Mouse (Mus musculus): ENCODE measurements around the gene Crmp1. TPM values are rescaled to one million over a fixed set of nuclear protein-coding genes. Genes with fewer than 3 reads are reported as not detected.

Gene Crmp1
- polyA plus RNA-seq, 1 experiment from 2014 or later = 32.1 TPM

DNA sequence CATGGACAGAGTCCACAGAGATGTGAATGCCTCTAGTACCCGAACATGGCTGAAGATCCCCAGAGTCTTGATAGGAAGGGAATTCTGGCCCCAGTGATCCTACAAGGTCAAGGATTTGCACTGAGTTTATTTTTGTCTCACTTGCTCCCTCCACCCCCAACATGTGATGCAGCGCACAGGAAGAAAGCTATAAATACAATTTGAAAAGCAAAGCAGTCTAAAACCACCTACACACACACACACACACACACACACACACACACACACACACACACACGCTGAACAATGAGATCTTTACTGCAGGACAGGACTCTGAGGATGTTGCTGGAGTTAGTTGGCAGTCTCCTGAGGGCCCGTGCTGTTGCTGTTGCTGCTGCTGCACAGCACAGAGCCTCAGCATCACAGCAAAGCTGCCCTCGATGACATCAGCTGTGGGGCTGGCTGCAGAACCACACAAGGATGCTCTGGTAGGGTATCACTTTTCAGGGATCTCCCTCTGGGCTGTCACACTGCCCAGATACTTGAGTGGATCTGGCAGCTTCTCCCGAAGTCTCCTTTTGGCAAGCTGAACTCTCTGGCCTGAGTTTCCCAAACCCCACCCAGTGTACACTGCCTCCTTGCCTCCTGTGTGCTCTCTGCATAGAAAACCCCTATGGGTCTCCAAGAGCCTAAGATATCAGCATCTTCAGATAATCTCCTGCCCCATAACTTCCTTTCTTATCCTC is 13.6 kb upstream of the Crmp1 start:
- no peaks in the 10 kb centered on the region for H3K36me3 ChIP-seq (ENCODE audit: control insufficient read depth, insufficient read depth, low read length)
- no peak overlapping the region for H3K27ac ChIP-seq (replicated peaks; ENCODE audit: low read depth, low read length)
- DNase-seq (ENCODE audit: low spot score) = no peak
- no peak overlapping the region for H3K4me2 ChIP-seq (ENCODE audit: low read depth, low read length)
- no peaks in the 10 kb centered on the region for H3K4me1 ChIP-seq (ENCODE audit: control insufficient read depth, insufficient read depth, low read length)
- H3K9me3 ChIP-seq (ENCODE audit: control insufficient read depth, low read length) = no peaks in the 10 kb centered on the region
- H3K27me3 ChIP-seq (replicated peaks; ENCODE audit: control insufficient read depth, insufficient read depth, low read length) = no peaks in the 10 kb centered on the region
- WGBS = 46% methylated on average over 6 of the region's 6 CpGs
- H3K9ac ChIP-seq (ENCODE audit: low read depth, low read length) = no peak overlapping the region
- no peak overlapping the region for H3K4me3 ChIP-seq (ENCODE audit: low read depth, low read length)
- ATAC-seq (ENCODE audit: low read depth) = no peak

GRCm38 (mm10) chr5:37228894-37229293 is 12.8 kb upstream of the Crmp1 start:
- H3K4me3 ChIP-seq (ENCODE audit: low read depth, low read length) = no peak overlapping the region

GRCm38 (mm10) chr5:37233010-37233557 is 8.7 kb upstream of the Crmp1 start:
- H3K9me3 ChIP-seq (ENCODE audit: control insufficient read depth, low read length) = no peaks in the 10 kb centered on the region
- H3K4me3 ChIP-seq (ENCODE audit: low read depth, low read length) = no peak overlapping the region
- H3K9ac ChIP-seq (ENCODE audit: low read depth, low read length) = no peak overlapping the region
- no peaks in the 10 kb centered on the region for H3K4me1 ChIP-seq (ENCODE audit: control insufficient read depth, insufficient read depth, low read length)
- H3K36me3 ChIP-seq (ENCODE audit: control insufficient read depth, insufficient read depth, low read length) = no peaks in the 10 kb centered on the region
- H3K27ac ChIP-seq (replicated peaks; ENCODE audit: low read depth, low read length) = no peak overlapping the region
- no peaks in the 10 kb centered on the region for H3K27me3 ChIP-seq (replicated peaks; ENCODE audit: control insufficient read depth, insufficient read depth, low read length)
- no peak for ATAC-seq (ENCODE audit: low read depth)
- DNase-seq (ENCODE audit: low spot score) = no peak
- H3K4me2 ChIP-seq (ENCODE audit: low read depth, low read length) = no peak overlapping the region
- WGBS = 46% methylated on average over 9 of the region's 9 CpGs

More at GRCm38 (mm10) chr5:37228894-37229293, 12.8 kb upstream of the Crmp1 start:
- Histone ChIP-seq H3K27ac (replicated peaks; ENCODE audit: low read depth, low read length) (no peak overlapping the region), H3K9me3 (ENCODE audit: control insufficient read depth, low read length) (no peaks in the 10 kb centered on the region), H3K4me2 (ENCODE audit: low read depth, low read length) (no peak overlapping the region), H3K27me3 (replicated peaks; ENCODE audit: control insufficient read depth, insufficient read depth, low read length) (no peaks in the 10 kb centered on the region), H3K9ac (ENCODE audit: low read depth, low read length) (no peak overlapping the region), H3K36me3 (ENCODE audit: control insufficient read depth, insufficient read depth, low read length) (no peaks in the 10 kb centered on the region), H3K4me1 (ENCODE audit: control insufficient read depth, insufficient read depth, low read length) (no peaks in the 10 kb centered on the region)
- no peak for DNase-seq (ENCODE audit: low spot score)
- no peak for ATAC-seq (ENCODE audit: low read depth)
- WGBS = 61% methylated on average over 7 of the region's 7 CpGs

- ATAC-seq (ENCODE audit: low read depth) (no peak), DNase-seq (ENCODE audit: low spot score) (no peak)
- peaks cover 38% of the 10 kb centered on the region for H3K27me3 ChIP-seq (replicated peaks; ENCODE audit: control insufficient read depth, insufficient read depth, low read length)
- WGBS = 23% methylated on average over 2 of the region's 2 CpGs
- no peaks in the 10 kb centered on the region for H3K9me3 ChIP-seq (ENCODE audit: control insufficient read depth, low read length)
- H3K27ac ChIP-seq (replicated peaks; ENCODE audit: low read depth, low read length) = no peak overlapping the region
- H3K36me3 ChIP-seq (ENCODE audit: control insufficient read depth, insufficient read depth, low read length) = no peaks in the 10 kb centered on the region
- H3K4me2 ChIP-seq (ENCODE audit: low read depth, low read length) = no peak overlapping the region
- no peak overlapping the region for H3K4me3 ChIP-seq (ENCODE audit: low read depth, low read length)
- H3K9ac ChIP-seq (ENCODE audit: low read depth, low read length) = no peak overlapping the region
- H3K4me1 ChIP-seq (ENCODE audit: control insufficient read depth, insufficient read depth, low read length) = peaks cover 9% of the 10 kb centered on the region
These were observed 3.1 kb upstream of the Crmp1 start for GRCm38 (mm10) chr5:37238654-37239053.

DNA sequence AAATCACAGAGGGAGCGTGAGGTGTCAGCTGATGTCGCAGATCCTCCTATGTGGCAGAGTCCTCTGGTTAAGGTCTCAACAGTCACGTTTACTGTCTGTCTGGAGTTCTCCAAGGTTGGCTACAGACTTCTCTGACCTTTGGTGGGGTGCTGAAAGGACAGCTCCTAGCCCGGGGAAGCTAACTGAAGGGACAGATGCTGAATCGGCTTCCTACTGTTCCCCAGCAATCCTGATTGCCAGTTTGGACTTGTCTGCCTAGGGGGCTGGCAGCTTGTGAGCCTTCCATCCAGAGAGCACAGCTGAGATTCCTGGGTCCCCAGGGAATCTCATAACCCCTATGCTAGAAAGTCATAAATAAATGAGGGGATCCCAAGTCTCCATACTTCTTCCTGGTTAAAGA is 1.2 kb upstream of the Crmp1 start:
- H3K36me3 ChIP-seq (ENCODE audit: control insufficient read depth, insufficient read depth, low read length) = no peaks in the 10 kb centered on the region
- ATAC-seq (ENCODE audit: low read depth) (no peak), DNase-seq (ENCODE audit: low spot score) (peak; percentile 65)
- H3K9ac ChIP-seq (ENCODE audit: low read depth, low read length) = no peak overlapping the region
- no peak overlapping the region for H3K4me2 ChIP-seq (ENCODE audit: low read depth, low read length)
- no peaks in the 10 kb centered on the region for H3K9me3 ChIP-seq (ENCODE audit: control insufficient read depth, low read length)
- peaks cover 14% of the 10 kb centered on the region for H3K4me1 ChIP-seq (ENCODE audit: control insufficient read depth, insufficient read depth, low read length)
- H3K27ac ChIP-seq (replicated peaks; ENCODE audit: low read depth, low read length) = no peak overlapping the region
- H3K4me3 ChIP-seq (ENCODE audit: low read depth, low read length) = no peak overlapping the region
- 2% methylated on average over 5 of the region's 5 CpGs for WGBS
- peaks cover 57% of the 10 kb centered on the region for H3K27me3 ChIP-seq (replicated peaks; ENCODE audit: control insufficient read depth, insufficient read depth, low read length)

GRCm38 (mm10) chr5:37241224-37241623 is 516 bp upstream of the Crmp1 start:
- Histone ChIP-seq H3K9me3 (ENCODE audit: control insufficient read depth, low read length) (no peaks in the 10 kb centered on the region), H3K4me3 (ENCODE audit: low read depth, low read length) (peak overlapping the region; percentile 41), H3K27ac (replicated peaks; ENCODE audit: low read depth, low read length) (no peak overlapping the region), H3K4me2 (ENCODE audit: low read depth, low read length) (peak overlapping the region; percentile 66), H3K9ac (ENCODE audit: low read depth, low read length) (no peak overlapping the region), H3K36me3 (ENCODE audit: control insufficient read depth, insufficient read depth, low read length) (no peaks in the 10 kb centered on the region), H3K4me1 (ENCODE audit: control insufficient read depth, insufficient read depth, low read length) (peaks cover 16% of the 10 kb centered on the region), H3K27me3 (replicated peaks; ENCODE audit: control insufficient read depth, insufficient read depth, low read length) (peaks cover 63% of the 10 kb centered on the region)
- no peak for DNase-seq (ENCODE audit: low spot score)
- ATAC-seq (ENCODE audit: low read depth) = no peak
- WGBS = 9% methylated on average over 9 of the region's 9 CpGs

DNA sequence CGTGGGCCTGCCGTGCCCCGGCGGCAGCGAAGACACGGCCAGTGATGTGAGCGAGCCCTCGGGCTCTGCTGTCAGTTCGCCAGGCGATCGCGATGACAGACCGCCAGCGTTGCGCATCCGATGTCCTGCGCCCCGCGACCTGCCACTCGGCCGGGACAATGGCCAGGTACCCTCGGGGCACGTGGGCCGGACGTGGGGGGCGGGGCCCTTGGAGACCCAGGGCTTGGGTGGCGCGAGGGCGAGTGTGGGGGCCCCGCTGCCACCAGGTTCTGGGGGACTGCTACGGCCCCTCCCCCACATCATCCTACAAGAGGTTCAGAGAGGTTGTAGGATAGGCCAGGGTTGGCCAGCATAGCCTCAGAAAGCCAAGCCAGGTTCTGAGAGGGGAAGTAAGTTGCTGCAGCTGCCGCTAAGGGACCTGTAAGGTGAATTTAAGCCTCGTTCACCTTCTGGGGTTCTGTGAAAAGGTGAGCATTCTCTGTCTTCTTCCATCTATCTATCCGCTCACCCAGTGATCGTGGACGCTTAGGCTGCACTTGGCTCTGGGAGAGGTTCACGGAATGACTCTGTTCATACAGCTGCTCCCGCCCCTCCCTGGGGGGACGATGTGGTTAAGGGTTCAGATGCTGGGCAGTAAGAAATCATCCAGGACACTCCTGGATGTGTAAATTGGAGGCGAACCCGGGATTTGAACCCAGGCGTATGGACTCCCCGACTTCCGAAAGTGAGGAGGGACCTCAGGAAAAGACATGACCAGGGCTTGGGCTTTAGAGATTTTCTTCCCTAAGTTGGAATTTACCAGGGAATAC is 824 bp downstream of the Crmp1 start:
- H3K9ac ChIP-seq (ENCODE audit: low read depth, low read length) = no peak overlapping the region
- WGBS = 13% methylated on average over 31 of the region's 44 CpGs
- peak overlapping the region; percentile 66 for H3K4me2 ChIP-seq (ENCODE audit: low read depth, low read length)
- no peaks in the 10 kb centered on the region for H3K36me3 ChIP-seq (ENCODE audit: control insufficient read depth, insufficient read depth, low read length)
- H3K4me1 ChIP-seq (ENCODE audit: control insufficient read depth, insufficient read depth, low read length) = peaks cover 19% of the 10 kb centered on the region
- peaks cover 70% of the 10 kb centered on the region for H3K27me3 ChIP-seq (replicated peaks; ENCODE audit: control insufficient read depth, insufficient read depth, low read length)
- H3K9me3 ChIP-seq (ENCODE audit: control insufficient read depth, low read length) = no peaks in the 10 kb centered on the region
- H3K27ac ChIP-seq (replicated peaks; ENCODE audit: low read depth, low read length) = no peak overlapping the region
- no peak for ATAC-seq (ENCODE audit: low read depth)
- H3K4me3 ChIP-seq (ENCODE audit: low read depth, low read length) = peak overlapping the region; percentile 41
- DNase-seq (ENCODE audit: low spot score) = no peak

GRCm38 (mm10) chr5:37243169-37243886 is 1.6 kb downstream of the Crmp1 start:
- H3K4me2 ChIP-seq (ENCODE audit: low read depth, low read length) = 0 out of 2 replicates have a peak overlapping the region, but pooled peaks have one; percentile 10
- no peaks in the 10 kb centered on the region for H3K9me3 ChIP-seq (ENCODE audit: control insufficient read depth, low read length)
- peaks cover 70% of the 10 kb centered on the region for H3K27me3 ChIP-seq (replicated peaks; ENCODE audit: control insufficient read depth, insufficient read depth, low read length)
- H3K9ac ChIP-seq (ENCODE audit: low read depth, low read length) = no peak overlapping the region
- no peak overlapping the region for H3K27ac ChIP-seq (replicated peaks; ENCODE audit: low read depth, low read length)
- DNase-seq (ENCODE audit: low spot score) = peak; percentile 82
- no peak for ATAC-seq (ENCODE audit: low read depth)
- H3K4me3 ChIP-seq (ENCODE audit: low read depth, low read length) = peak overlapping the region; percentile 41; the same call in 1 of the 2 replicates
- WGBS = under 1% methylated on average over 19 of the region's 19 CpGs
- H3K36me3 ChIP-seq (ENCODE audit: control insufficient read depth, insufficient read depth, low read length) = no peaks in the 10 kb centered on the region
- peaks cover 19% of the 10 kb centered on the region for H3K4me1 ChIP-seq (ENCODE audit: control insufficient read depth, insufficient read depth, low read length)
